Mouse (Mus musculus): ENCODE data around the gene Mterf1b.
"Not testable (repeated sequence)": the region's sequence is repeated elsewhere in the genome, so short reads cannot be mapped to it uniquely, and the experiment has no call there.

- not testable (repeated sequence) for TF ChIP-seq CTCF (IDR thresholded peaks at IDR 0.05; ENCODE audit: borderline replicate concordance, extremely low read depth, insufficient read depth, insufficient read length); POLR2A (IDR thresholded peaks at IDR 0.05; ENCODE audit: borderline replicate concordance, extremely low read depth, insufficient read depth, insufficient read length, poor library complexity, severe bottlenecking)
Observed at GRCm38 (mm10) chr5:4159418-4160071, 32.6 kb upstream of the Mterf1b start.

Measured in brain, embryonic 14.5 days (tissue).